Mouse (Mus musculus) kidney, adult 2 months (tissue): ENCODE measurements around the gene Hdac4.

Source experiments
- CTCF ChIP-seq: fragments of 200-500 bp; conservative IDR thresholded peaks from 2 replicates; pipeline ENCODE4 v1.5.1; 2011; ENCODE audit warnings: low read depth, mild to moderate bottlenecking, control low read depth, low read length, moderate library complexity, mixed read lengths; ENCODE audit not compliant: insufficient read depth, insufficient read length
- POLR2A ChIP-seq: fragments of 200-500 bp; IDR thresholded peaks from one replicate; pipeline ENCODE4 v1.6.1; 2011; ENCODE audit warnings: low read depth, low read length, control low read depth

- TF ChIP-seq CTCF (no peak), POLR2A (no peak)
Measured at GRCm38 (mm10) chr1:92034247-92034646, 161.3 kb downstream of the Hdac4 start.
